Mouse (Mus musculus): ENCODE data around the gene 4933415A04Rik.

DNA sequence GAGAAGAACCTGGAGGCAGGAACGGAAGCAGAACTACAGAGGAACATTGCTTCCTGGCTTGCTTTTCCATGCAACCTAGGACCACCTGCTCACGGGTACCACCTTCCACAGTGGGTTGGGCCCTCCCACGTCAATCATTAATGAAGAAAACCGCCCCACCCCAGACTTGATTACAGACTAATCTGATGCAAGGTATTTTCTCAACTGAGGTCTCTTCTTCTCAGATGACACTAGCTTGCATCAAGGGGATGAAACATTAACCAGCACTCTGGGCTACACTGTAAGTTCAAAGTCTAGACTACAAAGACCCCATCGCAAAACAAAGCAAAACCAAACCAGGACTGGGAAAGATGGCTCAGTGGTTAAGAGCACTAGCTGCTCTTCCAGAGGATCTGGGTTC lies 34.9 kb downstream of the 4933415A04Rik start:
- TF ChIP-seq EP300 (IDR thresholded peaks at IDR 0.05; ENCODE audit: insufficient read depth, low read depth, low read length) (no peak), CTCF (IDR thresholded peaks at IDR 0.05; ENCODE audit: low read depth, low read length) (no peak)
